Mouse (Mus musculus): ENCODE results near the gene Kcmf1. TPM values are rescaled to one million over a fixed set of nuclear protein-coding genes. Genes with fewer than 3 reads are reported as not detected.
A peak's percentile ranks its signal among the peaks of the same experiment; 100 is the strongest.
"Not testable (repeated sequence)": the region's sequence is repeated elsewhere in the genome, so short reads cannot be mapped to it uniquely, and the experiment has no call there.

The Kcmf1 gene
- polyA plus RNA-seq, 1 experiment from 2014 or later = 34.8 TPM

DNA sequence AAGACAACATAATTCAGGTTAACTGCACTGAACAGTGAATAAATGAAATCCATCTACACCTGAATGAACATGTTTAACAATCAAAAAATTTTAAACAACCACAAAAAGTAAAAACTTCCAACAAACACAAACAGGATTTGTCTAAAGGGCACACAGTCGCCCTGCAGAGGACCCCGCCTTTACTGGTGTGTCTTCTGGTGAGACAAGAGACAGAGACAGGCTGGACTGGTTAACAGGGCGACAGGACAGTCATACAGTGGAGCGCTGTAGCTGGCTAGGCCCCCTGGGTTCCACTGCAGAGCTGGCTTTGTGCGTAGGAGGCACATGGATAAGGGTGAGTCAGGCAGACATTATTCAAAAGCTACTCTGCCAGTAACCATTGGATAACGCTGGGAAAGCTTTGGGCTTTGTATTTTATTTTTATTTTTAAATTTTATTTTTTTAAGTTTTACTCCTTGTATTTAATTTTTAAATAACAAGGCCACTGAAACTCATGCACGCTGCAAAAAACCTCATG, 57.7 kb downstream of the Kcmf1 start:
- H3K27me3 ChIP-seq (ENCODE audit: control insufficient read depth, insufficient read depth, low read length) = no peaks in the 10 kb centered on the region
- peaks cover 65% of the 10 kb centered on the region for H3K36me3 ChIP-seq (ENCODE audit: control insufficient read depth, insufficient read depth, low read length)
- DNase-seq (no peak), ATAC-seq (ENCODE audit: low FRiP score, low TSS enrichment) (no peak)
- H3K9me3 ChIP-seq (ENCODE audit: control insufficient read depth, low read length) = no peaks in the 10 kb centered on the region
- H3K9ac ChIP-seq (replicated peaks; ENCODE audit: low read length) = no peak overlapping the region
- H3K27ac ChIP-seq (replicated peaks; ENCODE audit: low read depth, low read length) = no peak overlapping the region
- no peaks in the 10 kb centered on the region for H3K4me1 ChIP-seq (ENCODE audit: control insufficient read depth, insufficient read depth, low read length)
- 88% methylated on average over 7 of the region's 7 CpGs for WGBS
- H3K4me3 ChIP-seq (replicated peaks; ENCODE audit: low read depth, low read length) = no peak overlapping the region
- no peak overlapping the region for H3K4me2 ChIP-seq (ENCODE audit: low read length)

DNA sequence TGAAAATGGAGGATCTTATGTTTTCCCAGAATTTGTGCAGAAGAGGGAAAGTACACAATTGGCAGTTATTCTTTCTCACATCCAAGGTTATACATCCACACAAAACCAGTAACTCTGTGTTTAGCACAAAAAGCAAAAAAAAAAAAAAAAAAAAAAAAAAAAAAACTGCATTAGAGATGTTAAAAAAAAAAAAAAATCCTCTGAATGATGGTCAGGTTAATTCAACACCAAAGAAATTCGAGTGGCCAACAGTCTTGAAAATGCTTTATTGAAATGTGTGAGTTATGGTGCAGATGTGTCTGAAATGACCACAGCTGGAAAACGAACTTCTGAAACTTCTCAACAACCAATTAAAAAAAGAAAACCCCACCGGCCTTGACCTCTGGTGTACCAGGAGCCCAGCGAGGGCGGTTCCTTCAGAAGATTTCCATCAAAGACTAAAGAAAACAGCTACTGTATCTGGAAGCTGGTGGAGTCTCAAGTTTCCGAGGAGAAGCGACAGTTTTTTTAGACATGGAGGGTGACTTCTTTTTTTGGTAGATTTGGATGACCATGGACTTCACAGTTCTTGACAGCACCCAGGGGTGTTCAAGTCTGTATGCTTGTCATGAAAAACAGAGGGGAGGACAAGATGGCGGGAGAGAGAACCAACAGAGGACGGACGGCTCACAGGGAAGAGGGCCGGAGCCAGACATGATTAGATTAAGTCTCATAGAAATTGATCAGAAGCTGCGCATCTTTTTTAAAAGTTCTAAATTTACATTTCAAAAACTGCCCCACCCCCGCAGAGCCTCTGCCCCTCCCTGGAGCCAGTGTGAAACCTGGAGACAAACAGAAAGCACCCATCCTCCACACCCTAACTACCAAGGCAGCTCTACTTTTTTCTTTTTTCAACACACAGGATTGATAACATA, 58.7 kb downstream of the Kcmf1 start:
- DNase-seq = no peak
- no peak overlapping the region for H3K4me2 ChIP-seq (ENCODE audit: low read length)
- H3K36me3 ChIP-seq (ENCODE audit: control insufficient read depth, insufficient read depth, low read length) = peaks cover 57% of the 10 kb centered on the region
- H3K27me3 ChIP-seq (ENCODE audit: control insufficient read depth, insufficient read depth, low read length) = no peaks in the 10 kb centered on the region
- no peaks in the 10 kb centered on the region for H3K9me3 ChIP-seq (ENCODE audit: control insufficient read depth, low read length)
- no peak overlapping the region for H3K4me3 ChIP-seq (replicated peaks; ENCODE audit: low read depth, low read length)
- no peak overlapping the region for H3K9ac ChIP-seq (replicated peaks; ENCODE audit: low read length)
- no peaks in the 10 kb centered on the region for H3K4me1 ChIP-seq (ENCODE audit: control insufficient read depth, insufficient read depth, low read length)
- WGBS = 90% methylated on average over 13 of the region's 13 CpGs
- no peak overlapping the region for H3K27ac ChIP-seq (replicated peaks; ENCODE audit: low read depth, low read length)
- no peak for ATAC-seq (ENCODE audit: low FRiP score, low TSS enrichment)

DNA sequence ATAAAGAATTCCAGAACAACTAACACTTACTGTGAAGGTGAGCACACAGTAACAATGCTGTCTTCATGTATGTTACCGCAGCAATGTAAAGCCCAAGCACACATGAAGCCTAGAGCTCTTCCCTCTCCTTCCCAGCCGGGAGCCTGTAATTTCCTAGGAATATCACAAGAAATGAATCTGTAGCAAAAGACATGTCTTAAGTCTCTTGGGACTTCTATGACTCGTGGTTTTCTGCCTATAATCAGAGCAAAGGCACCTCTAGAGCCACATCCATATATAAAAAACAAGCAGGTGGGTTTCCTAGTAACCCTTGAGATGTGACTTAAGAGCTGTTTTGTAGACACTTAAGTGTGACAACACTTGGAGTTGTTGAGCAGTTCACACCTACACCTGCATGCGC, 62.0 kb downstream of the Kcmf1 start:
- DNase-seq (no peak), ATAC-seq (ENCODE audit: low FRiP score, low TSS enrichment) (no peak)
- Histone ChIP-seq H3K4me1 (ENCODE audit: control insufficient read depth, insufficient read depth, low read length) (no peaks in the 10 kb centered on the region), H3K9me3 (ENCODE audit: control insufficient read depth, low read length) (no peaks in the 10 kb centered on the region), H3K36me3 (ENCODE audit: control insufficient read depth, insufficient read depth, low read length) (peaks cover 33% of the 10 kb centered on the region), H3K27me3 (ENCODE audit: control insufficient read depth, insufficient read depth, low read length) (no peaks in the 10 kb centered on the region), H3K9ac (replicated peaks; ENCODE audit: low read length) (no peak overlapping the region), H3K4me2 (ENCODE audit: low read length) (no peak overlapping the region), H3K27ac (replicated peaks; ENCODE audit: low read depth, low read length) (no peak overlapping the region), H3K4me3 (replicated peaks; ENCODE audit: low read depth, low read length) (no peak overlapping the region)
- WGBS = 93% methylated on average over 4 of the region's 4 CpGs

DNA sequence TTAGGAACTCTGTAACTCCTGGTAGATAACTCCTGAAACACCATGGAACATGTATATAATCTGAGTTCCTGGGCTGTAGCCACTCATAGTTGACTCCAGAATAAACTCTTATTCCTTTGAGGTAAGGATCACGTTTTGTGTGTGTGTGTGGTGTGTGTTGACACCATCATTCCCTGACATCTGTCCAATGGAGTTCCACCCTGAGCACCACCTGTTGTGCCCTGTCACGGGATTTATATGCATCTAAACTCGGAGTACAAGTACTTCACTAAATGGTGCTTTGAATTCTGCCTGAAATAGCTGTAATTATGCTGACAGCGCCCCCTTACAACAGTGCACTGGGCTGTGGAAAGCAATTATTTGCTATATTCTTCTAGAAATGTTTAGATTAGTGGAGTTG, 65.3 kb downstream of the Kcmf1 start:
- Histone ChIP-seq H3K27ac (replicated peaks; ENCODE audit: low read depth, low read length) (no peak overlapping the region), H3K4me3 (replicated peaks; ENCODE audit: low read depth, low read length) (no peak overlapping the region), H3K9me3 (ENCODE audit: control insufficient read depth, low read length) (no peaks in the 10 kb centered on the region), H3K9ac (replicated peaks; ENCODE audit: low read length) (no peak overlapping the region), H3K4me2 (ENCODE audit: low read length) (no peak overlapping the region), H3K4me1 (ENCODE audit: control insufficient read depth, insufficient read depth, low read length) (no peaks in the 10 kb centered on the region), H3K36me3 (ENCODE audit: control insufficient read depth, insufficient read depth, low read length) (0 out of 2 replicates have a peak, but pooled peaks cover 6% of the 10 kb centered on the region), H3K27me3 (ENCODE audit: control insufficient read depth, insufficient read depth, low read length) (no peaks in the 10 kb centered on the region)
- ATAC-seq (ENCODE audit: low FRiP score, low TSS enrichment) = no peak
- DNase-seq = no peak
- WGBS = 64% methylated on average over 4 of the region's 4 CpGs

DNA sequence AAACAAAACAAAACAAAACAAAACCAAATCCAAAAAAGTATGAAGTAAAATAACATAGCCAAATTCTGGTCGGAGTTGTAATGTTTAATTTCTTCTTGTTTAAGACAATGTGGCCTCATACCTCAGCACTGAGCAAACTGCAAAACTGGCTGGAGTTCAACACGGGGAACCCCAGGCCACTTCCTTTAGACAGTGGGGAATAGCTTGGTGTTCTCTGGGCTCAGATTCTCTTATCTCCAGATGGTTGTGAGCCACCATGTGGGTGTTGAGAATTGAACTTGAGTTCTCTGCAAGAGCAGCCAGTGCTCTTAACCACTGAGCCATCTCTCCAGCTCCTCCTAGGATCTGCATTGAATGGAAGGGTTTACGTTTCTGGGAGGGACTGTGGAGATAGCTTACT, 67.9 kb downstream of the Kcmf1 start:
- 61% methylated on average over 3 of the region's 3 CpGs for WGBS
- Histone ChIP-seq H3K36me3 (ENCODE audit: control insufficient read depth, insufficient read depth, low read length) (no peaks in the 10 kb centered on the region), H3K27me3 (ENCODE audit: control insufficient read depth, insufficient read depth, low read length) (no peaks in the 10 kb centered on the region), H3K27ac (replicated peaks; ENCODE audit: low read depth, low read length) (no peak overlapping the region), H3K9ac (replicated peaks; ENCODE audit: low read length) (no peak overlapping the region), H3K4me1 (ENCODE audit: control insufficient read depth, insufficient read depth, low read length) (no peaks in the 10 kb centered on the region), H3K4me2 (ENCODE audit: low read length) (no peak overlapping the region), H3K9me3 (ENCODE audit: control insufficient read depth, low read length) (no peaks in the 10 kb centered on the region), H3K4me3 (replicated peaks; ENCODE audit: low read depth, low read length) (no peak overlapping the region)
- DNase-seq (no peak), ATAC-seq (ENCODE audit: low FRiP score, low TSS enrichment) (no peak)

DNA sequence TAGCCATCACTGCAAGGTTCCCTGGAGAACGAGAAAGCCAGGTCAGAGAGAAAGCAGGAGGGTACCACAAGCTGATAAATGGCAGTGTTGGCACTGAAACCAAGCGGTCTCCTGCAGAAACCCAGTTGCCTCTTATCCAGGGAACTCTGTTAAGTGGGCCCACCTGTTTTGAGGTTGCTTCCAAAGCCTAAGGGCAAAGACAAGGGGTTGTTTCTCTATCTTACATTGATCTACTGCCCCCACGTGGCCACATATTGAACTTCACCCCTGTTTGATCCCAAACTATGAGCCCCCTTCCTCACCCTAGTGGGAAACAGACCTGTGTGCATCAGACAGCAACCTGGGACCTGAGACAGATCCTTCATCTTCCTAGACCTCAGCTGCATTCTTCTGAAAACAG, 68.5 kb downstream of the Kcmf1 start:
- Histone ChIP-seq H3K36me3 (ENCODE audit: control insufficient read depth, insufficient read depth, low read length) (no peaks in the 10 kb centered on the region), H3K4me1 (ENCODE audit: control insufficient read depth, insufficient read depth, low read length) (no peaks in the 10 kb centered on the region), H3K4me2 (ENCODE audit: low read length) (no peak overlapping the region), H3K27me3 (ENCODE audit: control insufficient read depth, insufficient read depth, low read length) (no peaks in the 10 kb centered on the region), H3K9ac (replicated peaks; ENCODE audit: low read length) (no peak overlapping the region), H3K27ac (replicated peaks; ENCODE audit: low read depth, low read length) (no peak overlapping the region), H3K4me3 (replicated peaks; ENCODE audit: low read depth, low read length) (no peak overlapping the region), H3K9me3 (ENCODE audit: control insufficient read depth, low read length) (no peaks in the 10 kb centered on the region)
- ATAC-seq (ENCODE audit: low FRiP score, low TSS enrichment) (no peak), DNase-seq (peak; percentile 84)
- 34% methylated on average over 3 of the region's 3 CpGs for WGBS

DNA sequence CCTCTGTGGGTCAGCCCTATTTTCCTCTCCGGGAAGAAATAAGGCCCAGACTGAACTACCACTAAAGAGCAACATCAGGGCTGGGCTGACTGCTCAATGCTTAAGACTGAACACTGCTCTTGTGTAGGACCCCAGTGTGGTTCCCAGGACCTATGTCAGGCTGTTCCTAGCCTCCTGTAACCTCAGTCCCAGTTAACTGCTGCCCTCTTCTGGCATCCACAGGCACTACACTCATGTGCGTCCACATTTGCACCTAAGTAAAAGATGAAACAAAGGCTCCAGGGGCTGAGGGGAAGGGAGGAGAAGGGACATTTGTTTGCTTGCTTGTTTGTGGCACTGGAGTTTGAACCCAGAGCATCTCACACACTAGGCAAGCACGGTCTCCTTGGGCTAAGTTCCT, 70.9 kb downstream of the Kcmf1 start:
- no peaks in the 10 kb centered on the region for H3K27me3 ChIP-seq (ENCODE audit: control insufficient read depth, insufficient read depth, low read length)
- no peak overlapping the region for H3K27ac ChIP-seq (replicated peaks; ENCODE audit: low read depth, low read length)
- ATAC-seq (ENCODE audit: low FRiP score, low TSS enrichment) (no peak), DNase-seq (no peak)
- H3K9ac ChIP-seq (replicated peaks; ENCODE audit: low read length) = no peak overlapping the region
- H3K36me3 ChIP-seq (ENCODE audit: control insufficient read depth, insufficient read depth, low read length) = no peaks in the 10 kb centered on the region
- no peaks in the 10 kb centered on the region for H3K9me3 ChIP-seq (ENCODE audit: control insufficient read depth, low read length)
- H3K4me3 ChIP-seq (replicated peaks; ENCODE audit: low read depth, low read length) = no peak overlapping the region
- no peak overlapping the region for H3K4me2 ChIP-seq (ENCODE audit: low read length)
- H3K4me1 ChIP-seq (ENCODE audit: control insufficient read depth, insufficient read depth, low read length) = peaks cover 9% of the 10 kb centered on the region; the same call in 1 of the 2 replicates
- WGBS = 73% methylated on average over 3 of the region's 3 CpGs

DNA sequence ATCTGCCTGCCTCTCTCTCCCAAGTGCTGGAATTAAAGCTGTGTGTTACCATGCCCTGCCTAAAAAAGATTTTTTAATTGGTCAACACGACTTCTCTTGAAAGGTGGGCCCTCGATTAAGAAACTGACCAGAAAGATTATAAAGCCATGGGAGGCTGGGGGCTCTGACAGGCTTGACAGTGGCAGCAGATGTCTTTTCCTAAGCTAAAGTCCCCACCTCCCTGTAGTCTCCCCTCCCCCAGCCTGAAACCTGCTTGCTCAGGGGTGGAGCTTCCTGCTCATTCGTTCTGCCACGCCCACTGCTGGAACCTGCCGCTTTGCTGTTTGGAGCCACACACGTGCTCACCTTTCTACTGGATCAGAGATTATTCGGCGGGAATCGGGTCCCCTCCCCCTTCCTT, 71.7 kb downstream of the Kcmf1 start:
- 8% methylated on average over 9 of the region's 9 CpGs for WGBS
- H3K27me3 ChIP-seq (ENCODE audit: control insufficient read depth, insufficient read depth, low read length); H3K4me3 ChIP-seq (replicated peaks; ENCODE audit: low read depth, low read length); H3K27ac ChIP-seq (replicated peaks; ENCODE audit: low read depth, low read length); H3K4me2 ChIP-seq (ENCODE audit: low read length); H3K4me1 ChIP-seq (ENCODE audit: control insufficient read depth, insufficient read depth, low read length); H3K9ac ChIP-seq (replicated peaks; ENCODE audit: low read length); DNase-seq; H3K36me3 ChIP-seq (ENCODE audit: control insufficient read depth, insufficient read depth, low read length); H3K9me3 ChIP-seq (ENCODE audit: control insufficient read depth, low read length); ATAC-seq (ENCODE audit: low FRiP score, low TSS enrichment): not testable (repeated sequence)

DNA sequence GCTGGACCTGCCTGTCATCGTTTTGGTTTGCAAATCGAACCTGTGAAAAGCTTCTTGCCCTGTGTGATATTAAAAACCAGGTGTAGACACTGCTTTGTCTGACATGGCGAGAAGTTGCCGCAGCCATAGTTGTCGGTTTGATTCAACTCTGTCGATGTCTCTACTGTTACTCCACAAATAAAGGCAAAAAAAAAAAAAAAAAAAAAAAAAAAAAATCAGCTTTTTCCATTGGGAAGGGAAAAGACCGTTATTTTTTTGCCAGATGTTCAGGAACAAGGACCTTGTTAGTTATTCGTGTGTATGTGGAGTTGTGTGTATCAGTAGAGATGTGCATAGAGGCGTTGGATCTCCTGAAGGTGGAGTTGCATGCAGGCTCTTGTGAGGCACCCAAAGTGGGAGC, 74.0 kb downstream of the Kcmf1 start:
- no peak overlapping the region for H3K27ac ChIP-seq (replicated peaks; ENCODE audit: low read depth, low read length)
- H3K36me3 ChIP-seq (ENCODE audit: control insufficient read depth, insufficient read depth, low read length) = no peaks in the 10 kb centered on the region
- H3K9ac ChIP-seq (replicated peaks; ENCODE audit: low read length) = no peak overlapping the region; the same call in 1 of the 2 replicates
- DNase-seq (no peak), ATAC-seq (ENCODE audit: low FRiP score, low TSS enrichment) (no peak)
- peaks cover 9% of the 10 kb centered on the region; the same call in 1 of the 2 replicates for H3K4me1 ChIP-seq (ENCODE audit: control insufficient read depth, insufficient read depth, low read length)
- no peak overlapping the region for H3K4me3 ChIP-seq (replicated peaks; ENCODE audit: low read depth, low read length)
- no peaks in the 10 kb centered on the region for H3K9me3 ChIP-seq (ENCODE audit: control insufficient read depth, low read length)
- no peaks in the 10 kb centered on the region for H3K27me3 ChIP-seq (ENCODE audit: control insufficient read depth, insufficient read depth, low read length)
- 43% methylated on average over 9 of the region's 9 CpGs for WGBS
- peak overlapping the region; percentile 58 for H3K4me2 ChIP-seq (ENCODE audit: low read length)
